Mouse (Mus musculus) cortical plate, adult 2 months (tissue): Measurements from ENCODE around the gene 1700020D05Rik. TPM values are rescaled to one million over a fixed set of nuclear protein-coding genes. Genes with fewer than 3 reads are reported as not detected.

Experiments used
- H3K27ac ChIP-seq: fragments of 200-500 bp; 2 replicates; pipeline ENCODE4 v1.5.1; 2012; ENCODE audit warnings: low read length, control low read depth, inconsistent platforms; ENCODE audit not compliant: insufficient read depth
- H3K4me1 ChIP-seq: fragments of 200-500 bp; 2 replicates; pipeline ENCODE4 v1.6.1; 2011; ENCODE audit warnings: low read length; ENCODE audit not compliant: control insufficient read depth, insufficient read depth
- H3K4me3 ChIP-seq: fragments of 200-500 bp; 2 replicates; pipeline ENCODE4 v1.5.1; 2011; ENCODE audit warnings: mild to moderate bottlenecking, low read length, control low read depth; ENCODE audit not compliant: insufficient read depth
- CTCF ChIP-seq: fragments of 200-500 bp; IDR thresholded peaks from 2 replicates; pipeline ENCODE4 v1.5.1; 2011; ENCODE audit warnings: mild to moderate bottlenecking, control low read depth, low read length; ENCODE audit not compliant: insufficient read depth; ENCODE audit errors: extremely low read depth
- POLR2A ChIP-seq: fragments of 200-500 bp; IDR thresholded peaks from 2 replicates; pipeline ENCODE4 v1.6.1; 2011; ENCODE audit warnings: mild to moderate bottlenecking, low read length, control low read depth; ENCODE audit not compliant: insufficient read depth; ENCODE audit errors: extremely low read depth
- polyA plus RNA-seq: library from polyadenylated mRNA; depleted of rRNA; stranded (reverse); fragments of >200 nt; gene quantifications from 2 replicates; pipeline ENCODE4 v1.2.3, GENCODE M21; 2012

Gene 1700020D05Rik
- polyA plus RNA-seq, 1 experiment = 4.7 TPM

DNA sequence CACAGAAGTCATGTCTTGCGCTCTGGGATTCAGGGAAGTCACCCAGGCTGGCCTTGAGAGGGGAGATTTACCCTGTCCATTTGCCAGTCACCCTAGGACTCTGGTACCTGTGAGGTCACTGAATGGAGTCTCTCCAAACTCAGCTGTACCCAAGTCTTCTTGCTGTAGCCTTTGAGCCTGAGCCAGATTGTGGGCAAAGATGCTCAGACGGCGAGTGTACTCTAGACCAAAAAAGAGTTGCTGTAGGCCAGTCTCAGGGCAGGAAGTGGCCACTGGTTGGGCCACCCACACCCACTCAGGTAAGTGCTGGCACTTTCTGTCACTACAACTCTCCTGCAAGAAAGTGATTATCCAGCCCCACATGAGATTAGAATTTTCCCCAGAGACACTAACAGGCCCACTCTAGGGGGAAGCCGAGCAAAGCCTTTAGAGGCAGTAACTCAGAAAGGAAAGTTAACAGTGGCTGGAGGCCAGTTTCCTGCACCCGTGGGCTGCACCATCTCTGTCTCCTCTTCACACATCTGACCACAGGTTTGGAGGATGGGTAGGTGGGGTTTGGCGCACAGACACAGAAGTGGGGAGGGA is 36.6 kb downstream of the 1700020D05Rik start:
- H3K27ac ChIP-seq = no peak overlapping the region
- TF ChIP-seq CTCF (no peak), POLR2A (no peak)

GRCm38 (mm10) chr19:5465037-5465436 is 38.5 kb downstream of the 1700020D05Rik start:
- Histone ChIP-seq H3K27ac (no peak overlapping the region), H3K4me1 (no peaks in the 10 kb centered on the region)
- no peak for TF ChIP-seq CTCF
- no peak for TF ChIP-seq POLR2A

More for the DNA sequence above, 36.6 kb downstream of the 1700020D05Rik start:
- H3K4me3 ChIP-seq = no peak overlapping the region
- H3K4me1 ChIP-seq = no peaks in the 10 kb centered on the region

GRCm38 (mm10) chr19:5463791-5464562 is 39.6 kb downstream of the 1700020D05Rik start:
- peak; percentile 75 for TF ChIP-seq CTCF
- TF ChIP-seq POLR2A = no peak

More at GRCm38 (mm10) chr19:5465037-5465436, 38.5 kb downstream of the 1700020D05Rik start:
- no peak overlapping the region for H3K4me3 ChIP-seq

DNA sequence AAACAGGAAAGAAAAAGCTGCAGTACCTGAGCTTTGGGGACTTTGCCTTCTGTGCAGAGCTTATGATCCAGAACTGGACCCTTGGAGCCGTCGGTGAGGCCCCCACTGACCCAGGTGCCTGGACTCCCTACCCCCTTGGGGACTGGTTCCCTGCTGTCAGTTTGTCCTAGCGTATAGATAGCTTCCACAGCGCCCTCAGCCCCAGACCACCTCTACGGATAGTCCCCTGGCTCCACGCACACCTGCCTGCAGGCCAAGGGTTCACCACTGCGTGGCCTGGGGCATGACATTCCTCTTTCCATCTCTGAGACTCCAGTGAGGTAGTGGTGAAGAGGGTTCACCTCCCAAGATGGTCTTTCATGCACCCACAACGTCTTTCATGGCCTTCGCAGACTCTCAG is 40.4 kb downstream of the 1700020D05Rik start:
- TF ChIP-seq POLR2A = no peak
- TF ChIP-seq CTCF = no peak
- Histone ChIP-seq H3K27ac (no peak overlapping the region), H3K4me1 (peaks cover 2% of the 10 kb centered on the region; the same call in 1 of the 2 replicates), H3K4me3 (no peak overlapping the region)

More at GRCm38 (mm10) chr19:5463791-5464562, 39.6 kb downstream of the 1700020D05Rik start:
- Histone ChIP-seq H3K27ac (no peak overlapping the region), H3K4me3 (peak overlapping the region; percentile 12), H3K4me1 (no peaks in the 10 kb centered on the region)

DNA sequence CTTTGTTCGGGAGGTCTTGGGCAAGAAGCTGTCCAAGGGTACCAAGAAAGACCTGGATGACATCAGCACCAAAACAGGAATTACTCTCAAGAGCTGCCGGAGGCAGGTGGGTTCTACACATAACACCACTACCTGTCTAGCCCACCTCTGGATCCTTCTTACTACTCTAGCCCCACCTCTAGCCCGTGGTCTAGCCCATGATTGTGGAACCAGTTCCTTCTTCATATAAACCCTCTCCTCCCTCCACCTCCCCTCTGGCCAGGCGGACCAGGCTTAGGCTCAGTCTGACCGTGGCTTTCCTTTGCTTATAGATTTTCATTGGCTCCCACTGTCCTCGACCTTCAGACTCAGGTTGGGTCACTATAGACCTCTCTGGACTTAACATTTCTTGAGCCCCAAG is 42.2 kb downstream of the 1700020D05Rik start:
- H3K4me3 ChIP-seq = peak overlapping the region; percentile 80; the same call in 1 of the 2 replicates
- H3K4me1 ChIP-seq = peaks cover 6% of the 10 kb centered on the region
- no peak for TF ChIP-seq CTCF
- no peak for TF ChIP-seq POLR2A
- no peak overlapping the region for H3K27ac ChIP-seq

GRCm38 (mm10) chr19:5460465-5460911 is 43.1 kb downstream of the 1700020D05Rik start, which contains the start of gene Fibp:
Gene Fibp, plus strand, starts transcription at chr19:5460615.
- H3K27ac ChIP-seq = peak within 1 kb of the TSS; percentile 77
- TF ChIP-seq POLR2A (peak; percentile 84), CTCF (no peak)
- H3K4me3 ChIP-seq = peak within 1 kb of the TSS; percentile 80
- peaks cover 6% of the 10 kb centered on the region for H3K4me1 ChIP-seq

GRCm38 (mm10) chr19:5459896-5460295 is 43.7 kb downstream of the 1700020D05Rik start:
- peaks cover 6% of the 10 kb centered on the region for H3K4me1 ChIP-seq

GRCm38 (mm10) chr19:5459019-5459418 is 44.6 kb downstream of the 1700020D05Rik start:
- Histone ChIP-seq H3K27ac (0 out of 2 replicates have a peak overlapping the region, but pooled peaks have one; percentile 85), H3K4me3 (no peak overlapping the region), H3K4me1 (peaks cover 8% of the 10 kb centered on the region)
- 0 out of 2 replicates have a peak, but pooled peaks have one; percentile 25 for TF ChIP-seq POLR2A
- no peak for TF ChIP-seq CTCF

More at GRCm38 (mm10) chr19:5459896-5460295, 43.7 kb downstream of the 1700020D05Rik start:
- TF ChIP-seq CTCF (no peak), POLR2A (no peak)
- peak overlapping the region; percentile 80; the same call in 1 of the 2 replicates for H3K4me3 ChIP-seq
- H3K27ac ChIP-seq = peak overlapping the region; percentile 77

GRCm38 (mm10) chr19:5457746-5458442 is 45.7 kb downstream of the 1700020D05Rik start, which contains the start of gene Ccdc85b:
Gene Ccdc85b, minus strand, starts transcription at chr19:5457894.
- peak within 1 kb of the TSS; percentile 98 for H3K27ac ChIP-seq
- H3K4me3 ChIP-seq = peak within 1 kb of the TSS; percentile 81
- no peak for TF ChIP-seq CTCF
- no peak for TF ChIP-seq POLR2A
- H3K4me1 ChIP-seq = peaks cover 8% of the 10 kb centered on the region
